Mouse (Mus musculus): Measurements from ENCODE around the gene Ctdsp1. TPM values are rescaled to one million over a fixed set of nuclear protein-coding genes. Genes with fewer than 3 reads are reported as not detected.

Ctdsp1 gene
- total and polyA plus RNA-seq, 2 experiments from 2014 or later: 11.7 to 29.3 TPM

GRCm38 (mm10) chr1:74373372-74373771, 17.9 kb upstream of the Ctdsp1 start:
- ATAC-seq (ENCODE audit: low FRiP score) (no peak), DNase-seq (ENCODE audit: low spot score) (no peak)
- H3K36me3 ChIP-seq (ENCODE audit: insufficient read depth, low read length): no peaks in the 10 kb centered on the region
- H3K9ac ChIP-seq (replicated peaks; ENCODE audit: low read length, poor library complexity, severe bottlenecking): no peak overlapping the region
- H3K4me1 ChIP-seq (ENCODE audit: insufficient read depth, low read length): 0 out of 2 replicates have a peak, but pooled peaks cover under 1% of the 10 kb centered on the region
- H3K4me3 ChIP-seq (ENCODE audit: low read depth, low read length): no peak overlapping the region
- WGBS: 81% methylated on average over 4 of the region's 4 CpGs
- H3K4me2 ChIP-seq (ENCODE audit: low read depth, low read length, poor library complexity, severe bottlenecking): no peak overlapping the region
- H3K9me3 ChIP-seq (ENCODE audit: low read length): no peaks in the 10 kb centered on the region
- TF ChIP-seq CTCF (IDR thresholded peaks at IDR 0.05): no peak
- no peaks in the 10 kb centered on the region for H3K27me3 ChIP-seq (ENCODE audit: insufficient read depth, low read length)
- H3K27ac ChIP-seq (ENCODE audit: low read depth, low read length): no peak overlapping the region

GRCm38 (mm10) chr1:74374980-74375379, 16.3 kb upstream of the Ctdsp1 start, which contains the start of gene Slc11a1:
Gene Slc11a1 (plus strand): TSS chr1:74375195.
- no peaks in the 10 kb centered on the region for H3K4me1 ChIP-seq (ENCODE audit: insufficient read depth, low read length)
- no peak within 1 kb of the TSS for H3K4me3 ChIP-seq (ENCODE audit: low read depth, low read length)
- H3K9me3 ChIP-seq (ENCODE audit: low read length): no peaks in the 10 kb centered on the region
- H3K36me3 ChIP-seq (ENCODE audit: insufficient read depth, low read length): no peaks in the 10 kb centered on the region
- ATAC-seq (ENCODE audit: low FRiP score) (no peak), DNase-seq (ENCODE audit: low spot score) (no peak)
- H3K27me3 ChIP-seq (ENCODE audit: insufficient read depth, low read length): no peaks in the 10 kb centered on the region
- 76% methylated on average over 8 of the region's 8 CpGs for WGBS
- no peak within 1 kb of the TSS for H3K4me2 ChIP-seq (ENCODE audit: low read depth, low read length, poor library complexity, severe bottlenecking)
- no peak for TF ChIP-seq CTCF (IDR thresholded peaks at IDR 0.05)
- no peak within 1 kb of the TSS for H3K9ac ChIP-seq (replicated peaks; ENCODE audit: low read length, poor library complexity, severe bottlenecking)
- no peak within 1 kb of the TSS for H3K27ac ChIP-seq (ENCODE audit: low read depth, low read length)

GRCm38 (mm10) chr1:74375561-74375960, 15.7 kb upstream of the Ctdsp1 start:
- WGBS: 81% methylated on average over 10 of the region's 10 CpGs
- no peaks in the 10 kb centered on the region for H3K36me3 ChIP-seq (ENCODE audit: insufficient read depth, low read length)
- H3K4me2 ChIP-seq (ENCODE audit: low read depth, low read length, poor library complexity, severe bottlenecking): no peak overlapping the region
- ATAC-seq (ENCODE audit: low FRiP score) (no peak), DNase-seq (ENCODE audit: low spot score) (no peak)
- no peak overlapping the region for H3K9ac ChIP-seq (replicated peaks; ENCODE audit: low read length, poor library complexity, severe bottlenecking)
- H3K4me3 ChIP-seq (ENCODE audit: low read depth, low read length): no peak overlapping the region
- TF ChIP-seq CTCF (IDR thresholded peaks at IDR 0.05): no peak
- no peaks in the 10 kb centered on the region for H3K27me3 ChIP-seq (ENCODE audit: insufficient read depth, low read length)
- H3K27ac ChIP-seq (ENCODE audit: low read depth, low read length): no peak overlapping the region
- no peaks in the 10 kb centered on the region for H3K4me1 ChIP-seq (ENCODE audit: insufficient read depth, low read length)
- no peaks in the 10 kb centered on the region for H3K9me3 ChIP-seq (ENCODE audit: low read length)

GRCm38 (mm10) chr1:74376396-74376795, 14.9 kb upstream of the Ctdsp1 start:
- no peak for ATAC-seq (ENCODE audit: low FRiP score)
- 95% methylated on average over 4 of the region's 4 CpGs for WGBS
- no peak for DNase-seq (ENCODE audit: low spot score)
- H3K4me2 ChIP-seq (ENCODE audit: low read depth, low read length, poor library complexity, severe bottlenecking): no peak overlapping the region
- H3K27ac ChIP-seq (ENCODE audit: low read depth, low read length): no peak overlapping the region
- H3K9me3 ChIP-seq (ENCODE audit: low read length): no peaks in the 10 kb centered on the region
- H3K36me3 ChIP-seq (ENCODE audit: insufficient read depth, low read length): no peaks in the 10 kb centered on the region
- H3K27me3 ChIP-seq (ENCODE audit: insufficient read depth, low read length): no peaks in the 10 kb centered on the region
- TF ChIP-seq CTCF (IDR thresholded peaks at IDR 0.05): no peak
- H3K4me3 ChIP-seq (ENCODE audit: low read depth, low read length): no peak overlapping the region
- H3K9ac ChIP-seq (replicated peaks; ENCODE audit: low read length, poor library complexity, severe bottlenecking): no peak overlapping the region
- H3K4me1 ChIP-seq (ENCODE audit: insufficient read depth, low read length): no peaks in the 10 kb centered on the region

- WGBS: 85% methylated on average over 7 of the region's 7 CpGs
- no peak for TF ChIP-seq CTCF (IDR thresholded peaks at IDR 0.05)
- no peak overlapping the region for H3K4me2 ChIP-seq (ENCODE audit: low read depth, low read length, poor library complexity, severe bottlenecking)
- H3K27ac ChIP-seq (ENCODE audit: low read depth, low read length): no peak overlapping the region
- H3K27me3 ChIP-seq (ENCODE audit: insufficient read depth, low read length): no peaks in the 10 kb centered on the region
- no peak overlapping the region for H3K9ac ChIP-seq (replicated peaks; ENCODE audit: low read length, poor library complexity, severe bottlenecking)
- H3K4me1 ChIP-seq (ENCODE audit: insufficient read depth, low read length): no peaks in the 10 kb centered on the region
- DNase-seq (ENCODE audit: low spot score) (no peak), ATAC-seq (ENCODE audit: low FRiP score) (no peak)
- H3K9me3 ChIP-seq (ENCODE audit: low read length): no peaks in the 10 kb centered on the region
- H3K4me3 ChIP-seq (ENCODE audit: low read depth, low read length): no peak overlapping the region
- no peaks in the 10 kb centered on the region for H3K36me3 ChIP-seq (ENCODE audit: insufficient read depth, low read length)
These were observed 12.2 kb upstream of the Ctdsp1 start for GRCm38 (mm10) chr1:74379058-74379504.

- no peak overlapping the region for H3K4me3 ChIP-seq (ENCODE audit: low read depth, low read length)
- DNase-seq (ENCODE audit: low spot score) (no peak), ATAC-seq (ENCODE audit: low FRiP score) (no peak)
- H3K27ac ChIP-seq (ENCODE audit: low read depth, low read length): no peak overlapping the region
- no peak overlapping the region for H3K9ac ChIP-seq (replicated peaks; ENCODE audit: low read length, poor library complexity, severe bottlenecking)
- no peaks in the 10 kb centered on the region for H3K9me3 ChIP-seq (ENCODE audit: low read length)
- WGBS: 87% methylated on average over 5 of the region's 5 CpGs
- H3K4me2 ChIP-seq (ENCODE audit: low read depth, low read length, poor library complexity, severe bottlenecking): no peak overlapping the region
- no peaks in the 10 kb centered on the region for H3K27me3 ChIP-seq (ENCODE audit: insufficient read depth, low read length)
- no peaks in the 10 kb centered on the region for H3K36me3 ChIP-seq (ENCODE audit: insufficient read depth, low read length)
- H3K4me1 ChIP-seq (ENCODE audit: insufficient read depth, low read length): no peaks in the 10 kb centered on the region
- no peak for TF ChIP-seq CTCF (IDR thresholded peaks at IDR 0.05)
These were observed 10.8 kb upstream of the Ctdsp1 start for GRCm38 (mm10) chr1:74380484-74380883.

Measured in midbrain, postnatal 0 days (tissue).